Mouse (Mus musculus) right cerebral cortex, postnatal 14 days (tissue): ENCODE data around the gene Spata2.

Source experiments
- DNase-seq: peaks from one replicate; pipeline ENCODE4 v3.0.0; 2022

Gene Spata2

GRCm38 (mm10) chr2:167508569-167508968, 15.9 kb upstream of the Spata2 start:
- no peak for DNase-seq

DNA sequence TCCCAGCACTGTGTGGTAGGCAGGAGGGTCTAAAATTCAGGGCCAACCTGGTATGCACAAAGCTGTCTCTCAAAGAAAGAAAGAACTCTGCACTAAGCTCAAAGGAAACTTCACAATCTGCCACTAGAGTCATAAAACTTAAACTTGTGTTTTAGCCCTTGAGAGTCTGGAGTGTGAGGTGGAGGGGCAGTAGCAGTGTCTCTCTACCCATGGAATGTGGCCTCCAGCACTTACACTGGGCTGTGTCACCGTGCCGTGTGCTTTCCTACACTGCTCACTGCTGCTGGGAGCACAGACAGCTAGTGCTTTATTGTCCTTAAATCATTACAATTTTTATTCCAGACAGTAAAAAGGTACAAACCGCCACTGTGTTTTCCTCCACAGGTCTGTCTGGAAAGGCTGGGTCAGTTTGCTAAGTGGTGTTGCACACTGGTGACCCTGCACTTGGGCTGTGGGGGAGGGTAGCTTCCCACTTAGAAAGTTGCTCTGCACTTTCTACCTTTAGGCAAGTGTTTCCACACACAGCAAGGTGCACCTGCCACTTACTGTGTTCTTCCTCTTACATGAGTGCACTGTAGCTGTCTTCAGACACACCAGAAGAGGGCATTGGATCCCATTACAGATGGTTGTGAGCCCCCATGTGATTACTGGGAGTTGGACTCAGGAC, 15.2 kb upstream of the Spata2 start:
- no peak for DNase-seq

GRCm38 (mm10) chr2:167506546-167507260, 14.0 kb upstream of the Spata2 start:
- no peak for DNase-seq

DNA sequence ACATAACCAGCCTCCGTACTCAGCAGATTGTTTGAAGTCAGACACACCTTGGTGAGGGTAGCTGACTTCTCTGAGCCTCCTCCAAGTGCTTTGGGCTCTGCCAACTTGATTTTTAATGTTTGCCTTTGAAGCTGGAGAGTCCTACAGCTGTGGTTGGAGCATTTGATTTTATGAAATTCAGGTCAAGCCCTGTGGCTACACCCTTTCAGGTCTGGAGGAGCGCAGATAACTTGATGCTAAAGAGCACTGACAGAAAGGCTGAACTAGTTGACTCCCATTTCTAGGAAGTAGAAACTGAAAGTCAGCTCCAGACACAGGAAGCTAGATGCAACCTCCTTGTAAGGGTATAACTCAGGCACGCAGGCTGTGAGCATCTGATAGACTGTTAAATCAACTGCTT, 12.4 kb upstream of the Spata2 start:
- no peak for DNase-seq

- peak; percentile 44 for DNase-seq
These were observed 11.2 kb upstream of the Spata2 start for GRCm38 (mm10) chr2:167503896-167504349.

DNA sequence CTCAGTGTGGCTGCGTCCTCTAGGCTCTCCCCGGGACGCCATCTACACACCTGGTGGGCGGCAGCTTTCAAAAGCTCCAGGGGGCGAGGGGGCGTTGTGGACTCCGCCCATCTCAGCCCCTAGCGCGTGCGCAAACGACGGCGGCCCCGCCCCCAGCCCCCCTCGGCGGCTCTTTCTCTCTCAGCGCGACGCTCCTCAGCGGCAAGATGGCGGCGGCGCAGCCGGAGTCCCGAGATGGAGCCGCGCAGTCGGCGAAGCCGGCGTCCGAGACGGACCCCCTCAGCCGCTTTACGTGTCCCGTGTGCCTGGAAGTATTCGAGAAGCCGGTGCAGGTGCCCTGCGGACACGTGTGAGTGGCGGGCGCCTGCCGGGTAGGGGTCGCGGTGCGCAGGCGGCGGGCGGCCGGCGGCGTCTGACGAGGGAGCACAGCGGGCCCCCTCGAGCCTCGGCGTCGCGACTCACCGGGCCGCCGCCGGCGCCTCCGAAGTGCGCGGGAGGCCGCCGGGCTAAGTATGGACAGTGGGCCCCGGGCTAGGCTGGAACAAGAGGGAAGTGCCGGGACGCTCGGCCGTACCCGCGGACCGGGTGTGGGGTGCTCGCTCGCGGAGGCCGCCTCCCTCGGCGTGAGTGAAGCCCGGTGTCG, 10.7 kb upstream of the Spata2 start:
- DNase-seq = peak; percentile 93

- DNase-seq = no peak
These were observed 10.0 kb upstream of the Spata2 start for GRCm38 (mm10) chr2:167502554-167503252.

DNA sequence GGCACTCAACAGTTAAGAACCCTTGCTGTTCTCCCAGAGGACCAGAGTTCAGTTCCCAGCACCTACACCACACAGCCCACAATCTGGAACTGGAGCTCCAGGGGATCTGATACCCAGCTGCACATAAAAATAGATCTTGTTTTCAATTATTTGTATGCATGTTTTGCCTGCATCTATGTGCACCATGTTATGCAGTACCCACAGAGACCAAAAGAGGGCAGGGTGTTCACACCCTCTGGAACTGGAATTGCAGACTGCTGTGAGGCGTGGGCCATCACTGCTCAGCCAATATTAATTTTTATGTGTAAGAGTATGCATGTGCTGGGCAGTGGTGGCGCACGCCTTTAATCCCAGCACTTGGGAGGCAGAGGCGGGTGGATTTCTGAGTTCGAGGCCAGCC, 4.6 kb upstream of the Spata2 start:
- no peak for DNase-seq

DNA sequence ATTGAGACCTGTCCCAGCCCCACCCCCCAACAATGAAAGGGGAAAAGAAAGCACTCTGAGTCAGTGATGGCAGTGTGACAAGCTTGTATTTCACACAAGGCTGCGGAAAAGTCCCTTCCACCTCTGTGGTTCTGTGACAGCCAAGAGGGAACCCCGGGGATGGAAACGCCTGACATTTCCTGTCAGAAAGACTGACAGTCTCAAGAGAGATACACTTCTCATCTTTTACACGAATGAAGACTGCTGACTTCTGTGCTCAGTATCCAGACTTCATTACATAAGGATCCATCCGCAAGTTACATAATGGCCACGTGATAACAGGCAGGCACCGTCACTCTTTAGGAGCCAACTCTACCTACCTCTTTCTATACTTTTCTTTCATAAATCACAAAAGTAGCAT, 3.8 kb upstream of the Spata2 start:
- DNase-seq = no peak

- DNase-seq = peak; percentile 42
These were observed 654 bp downstream of the Spata2 start, which contains the start of gene Rnf114 for GRCm38 (mm10) chr2:167491757-167492708. Rnf114 (plus strand) TSS chr2:167492645.

GRCm38 (mm10) chr2:167490813-167491525, 1.7 kb downstream of the Spata2 start:
- no peak for DNase-seq

- DNase-seq = no peak
These were observed 4.7 kb downstream of the Spata2 start for GRCm38 (mm10) chr2:167487994-167488393.

DNA sequence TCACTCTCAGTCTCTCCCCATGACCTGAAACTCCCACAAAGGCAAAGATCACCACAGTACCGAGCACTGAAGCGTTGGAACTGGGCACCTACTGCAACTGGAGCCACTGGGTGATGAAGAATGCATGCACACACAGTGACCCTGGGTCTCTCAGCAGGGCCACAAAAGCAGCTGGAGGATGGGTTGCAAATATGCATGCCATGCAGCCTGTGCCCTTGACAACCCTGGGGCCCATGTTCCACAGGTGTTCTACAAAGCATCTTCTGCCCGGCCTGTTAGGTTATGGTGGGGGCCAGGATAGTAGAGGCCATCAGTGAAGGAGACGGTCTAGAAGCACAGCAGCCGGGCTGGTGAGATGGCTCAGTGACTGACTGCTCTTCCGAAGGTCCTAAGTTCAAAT, 5.1 kb downstream of the Spata2 start:
- DNase-seq = no peak

- DNase-seq = no peak
These were observed 6.1 kb downstream of the Spata2 start for GRCm38 (mm10) chr2:167486573-167486972.

GRCm38 (mm10) chr2:167485501-167486377, 6.9 kb downstream of the Spata2 start:
- peak; percentile 58 for DNase-seq

- no peak for DNase-seq
These were observed 7.8 kb downstream of the Spata2 start for GRCm38 (mm10) chr2:167484932-167485331.

GRCm38 (mm10) chr2:167483827-167484410, 8.8 kb downstream of the Spata2 start:
- DNase-seq = no peak

DNA sequence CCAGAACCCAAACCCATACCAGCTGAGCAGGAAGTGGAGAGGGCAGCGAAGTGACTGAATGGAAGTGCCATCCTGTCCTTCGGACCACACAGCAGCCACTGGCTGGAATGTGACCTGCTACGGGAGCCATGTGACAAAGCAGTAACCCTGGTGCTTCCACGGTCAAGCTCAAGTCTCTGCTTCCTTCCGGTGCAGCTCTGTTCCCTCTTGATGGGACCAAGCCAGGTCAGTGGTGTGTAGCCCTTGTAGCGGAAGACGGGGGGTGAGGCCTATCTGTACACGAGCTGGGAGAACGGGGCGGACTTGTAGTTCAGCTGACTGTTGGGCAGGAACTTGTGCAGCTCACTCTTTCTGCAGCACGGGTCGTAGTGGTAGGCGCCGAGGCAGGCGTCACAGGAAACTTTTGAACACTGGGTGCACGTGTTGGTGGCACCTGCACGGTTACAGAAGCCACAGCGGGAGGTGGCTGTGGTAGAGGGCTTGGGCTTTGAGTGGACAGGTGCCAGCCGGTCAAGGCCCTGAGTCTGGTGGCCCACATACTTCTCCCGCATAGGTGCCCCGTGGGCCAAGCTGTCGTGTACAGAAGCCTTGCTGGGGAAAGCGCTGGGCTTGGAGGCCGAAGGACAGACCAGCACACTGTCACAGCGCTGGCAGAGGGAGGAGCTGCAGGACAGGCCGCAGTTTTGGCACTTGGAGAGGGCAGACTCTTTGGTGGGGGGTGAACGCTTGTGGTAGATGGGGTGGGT, 9.4 kb downstream of the Spata2 start:
- DNase-seq = no peak

DNA sequence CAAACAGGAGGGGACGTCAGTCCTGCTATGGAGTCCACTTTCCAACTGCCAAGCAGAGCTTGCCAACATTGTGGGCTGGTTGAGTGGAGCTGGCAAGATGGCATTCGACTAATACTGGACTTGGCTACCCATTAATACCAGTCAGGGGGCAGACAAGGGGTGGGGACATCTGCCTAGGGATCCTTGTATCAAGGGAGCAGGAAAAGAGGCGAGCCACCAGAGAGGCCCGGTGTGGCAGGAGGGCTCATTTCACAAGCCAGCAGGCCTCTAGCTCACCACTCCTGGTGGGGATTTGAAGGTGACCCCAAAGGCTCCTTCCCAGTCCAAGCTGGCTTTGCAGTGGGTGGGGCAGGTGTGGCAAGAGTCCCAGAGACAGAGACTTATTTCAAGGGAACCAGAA, 10.0 kb downstream of the Spata2 start:
- DNase-seq = no peak
